Mouse (Mus musculus) adrenal gland, postnatal 10 days (tissue): ENCODE measurements around the gene Zfp366. TPM values are rescaled to one million over a fixed set of nuclear protein-coding genes. Genes with fewer than 3 reads are reported as not detected.
"Not testable (repeated sequence)": the region's sequence is repeated elsewhere in the genome, so short reads cannot be mapped to it uniquely, and the experiment has no call there.

ENCODE experiments used
- DNase-seq: peaks from one replicate; pipeline ENCODE4 v3.0.0; 2021; ENCODE audit warnings: mixed read lengths
- long read RNA-seq, 2 experiments: library from polyadenylated mRNA; stranded (forward); transcript quantifications; one replicate each; pipeline ENCODE4 v2.0.0; 2021
- total RNA-seq, 2 experiments: library from RNA; stranded (reverse); gene quantifications; 2 replicates each; pipeline ENCODE4 v1.2.3; 2021

Gene Zfp366
- 10 to 100 TPM in 1 of 2 experiments, 1 to 10 TPM in 1; 8.3 to 10.8 TPM for total RNA-seq
- long read RNA-seq, experiment 1, partial matches to known transcripts: 0 of 1 reads
- long read RNA-seq, experiment 1, other reads (novel, unspliced or antisense): 1 of 1 reads
- long read RNA-seq, experiment 2, partial matches to known transcripts: 1 of 1 reads
- long read RNA-seq, experiment 2, other reads (novel, unspliced or antisense): 0 of 1 reads

DNA sequence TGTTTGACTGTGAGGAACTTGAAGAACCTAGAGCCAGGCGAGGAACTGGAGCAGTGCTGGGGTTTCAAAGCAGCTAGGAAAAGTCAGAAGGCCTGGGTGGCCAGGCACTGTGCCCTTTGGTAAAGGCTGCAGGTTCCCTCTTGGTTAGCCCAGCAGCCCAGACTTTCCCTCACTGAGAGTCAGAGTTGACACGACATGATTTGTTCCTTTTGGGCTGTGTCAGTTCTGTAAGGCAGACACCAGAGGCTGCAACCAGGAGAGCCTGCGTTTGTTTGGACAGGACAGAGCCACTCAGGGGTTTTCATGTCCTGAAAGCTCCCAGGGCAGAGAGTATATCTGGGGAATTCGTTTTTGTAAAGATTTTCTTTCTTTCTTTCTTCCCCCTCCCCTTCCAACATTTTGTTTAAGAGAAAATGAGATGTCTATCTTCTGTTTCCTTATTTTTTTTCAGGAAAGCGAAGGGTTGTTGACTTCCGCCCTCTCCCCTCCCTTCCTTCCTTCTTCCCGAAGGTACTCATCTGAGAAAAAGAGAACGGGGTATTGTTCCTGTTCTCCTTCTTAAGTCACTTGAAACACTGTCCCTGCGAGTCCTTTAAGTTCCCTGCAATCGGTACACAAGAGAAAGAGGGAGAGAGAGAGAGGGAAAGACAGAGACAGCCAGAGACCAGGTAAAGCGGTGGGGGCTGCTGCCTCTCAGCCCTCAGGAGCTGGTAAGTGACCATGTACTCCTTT is at the start of gene Zfp366:
Gene Zfp366, plus strand, starts transcription at position 669 of the 732 bp plus-strand sequence.
- no peak for DNase-seq

DNA sequence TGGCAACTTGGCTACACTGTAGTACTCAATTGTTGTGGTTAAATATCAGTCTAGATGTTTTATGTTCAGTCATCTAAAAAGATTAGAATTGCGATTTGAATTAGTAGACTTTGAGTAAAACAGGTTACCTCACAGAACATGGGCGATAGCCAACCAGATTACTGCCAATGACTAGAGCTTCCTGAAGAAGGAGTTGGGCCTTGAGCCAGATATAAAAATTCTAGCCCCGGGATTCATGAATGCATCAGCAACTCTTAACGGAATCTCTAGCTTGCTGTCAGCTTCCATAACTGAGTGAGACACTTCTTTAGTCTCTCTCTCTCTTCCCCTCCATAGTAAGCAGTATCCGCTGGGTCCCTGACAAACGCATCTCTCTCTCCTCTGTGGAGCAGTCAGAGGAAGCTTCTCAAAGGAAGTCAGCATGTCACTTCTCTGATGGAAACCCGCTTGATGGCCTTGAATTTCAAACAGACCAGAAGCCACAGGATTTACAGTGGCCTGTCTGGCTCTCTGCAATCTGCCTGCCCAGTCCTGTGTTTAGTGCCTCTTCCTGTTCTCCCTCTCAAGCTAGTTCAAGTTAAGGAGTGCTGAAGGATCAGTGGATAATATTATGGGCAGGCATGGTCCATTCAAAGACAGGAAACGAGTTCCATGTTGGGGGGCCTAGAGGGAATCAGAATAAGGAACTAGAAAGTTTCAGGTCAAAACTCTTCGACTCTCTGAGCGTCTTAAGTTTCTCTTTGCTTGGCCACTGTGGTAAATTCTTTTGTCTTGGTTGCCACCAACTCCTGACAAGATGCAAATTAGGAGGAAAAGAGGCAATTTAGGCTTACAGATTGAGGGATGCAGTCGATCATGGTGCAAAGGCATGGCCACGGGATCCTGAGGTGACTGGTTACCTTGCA is 46.0 kb upstream of the Zfp366 start:
- peak; percentile 19 for DNase-seq

DNA sequence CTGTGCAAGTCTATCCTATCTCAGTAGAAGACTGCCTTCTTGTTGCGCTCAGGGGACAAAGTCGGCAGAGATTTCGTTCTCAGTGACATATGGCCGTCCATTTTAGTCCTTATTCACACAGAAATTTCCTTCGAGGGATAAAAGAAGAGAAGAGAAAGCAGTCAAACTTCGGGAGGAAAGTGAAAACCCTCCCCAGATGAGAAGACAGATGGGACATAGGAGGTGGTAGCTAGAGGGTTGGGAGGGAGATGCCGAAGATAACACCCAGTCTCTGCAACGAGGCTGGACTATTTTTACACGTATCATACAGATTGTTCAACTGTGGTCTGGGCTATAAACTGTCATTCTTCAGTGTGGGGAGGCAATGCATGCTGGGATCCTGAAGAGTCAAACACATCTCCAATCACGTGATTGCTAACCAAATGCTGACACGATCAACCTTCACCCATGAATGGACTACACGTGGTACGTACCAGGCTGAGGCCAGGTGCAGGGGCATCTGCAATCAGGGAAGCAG is 38.2 kb upstream of the Zfp366 start:
- no peak for DNase-seq

DNA sequence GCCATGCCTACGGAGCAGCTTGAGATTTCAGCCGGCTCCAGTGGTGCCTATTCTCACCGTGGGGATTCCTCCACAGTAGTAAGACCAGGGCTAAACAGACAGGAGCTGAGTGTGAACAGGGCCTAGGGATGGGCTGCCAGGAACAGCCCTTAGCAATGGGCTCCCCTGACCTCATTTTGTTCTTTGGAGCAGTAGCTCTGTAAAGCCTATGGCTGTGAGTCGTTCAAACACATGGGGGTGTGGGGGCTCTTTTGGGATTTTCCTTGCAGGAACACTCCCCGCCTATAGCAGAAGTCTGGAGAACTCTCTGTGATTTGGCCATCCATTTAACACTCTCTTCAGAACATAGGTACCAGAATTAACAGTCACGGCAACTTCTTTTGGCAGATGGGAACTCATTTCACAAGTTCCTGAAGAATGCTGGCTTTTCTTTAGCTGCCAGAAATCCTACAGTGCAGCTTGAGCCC is 36.9 kb upstream of the Zfp366 start:
- DNase-seq: no peak

DNA sequence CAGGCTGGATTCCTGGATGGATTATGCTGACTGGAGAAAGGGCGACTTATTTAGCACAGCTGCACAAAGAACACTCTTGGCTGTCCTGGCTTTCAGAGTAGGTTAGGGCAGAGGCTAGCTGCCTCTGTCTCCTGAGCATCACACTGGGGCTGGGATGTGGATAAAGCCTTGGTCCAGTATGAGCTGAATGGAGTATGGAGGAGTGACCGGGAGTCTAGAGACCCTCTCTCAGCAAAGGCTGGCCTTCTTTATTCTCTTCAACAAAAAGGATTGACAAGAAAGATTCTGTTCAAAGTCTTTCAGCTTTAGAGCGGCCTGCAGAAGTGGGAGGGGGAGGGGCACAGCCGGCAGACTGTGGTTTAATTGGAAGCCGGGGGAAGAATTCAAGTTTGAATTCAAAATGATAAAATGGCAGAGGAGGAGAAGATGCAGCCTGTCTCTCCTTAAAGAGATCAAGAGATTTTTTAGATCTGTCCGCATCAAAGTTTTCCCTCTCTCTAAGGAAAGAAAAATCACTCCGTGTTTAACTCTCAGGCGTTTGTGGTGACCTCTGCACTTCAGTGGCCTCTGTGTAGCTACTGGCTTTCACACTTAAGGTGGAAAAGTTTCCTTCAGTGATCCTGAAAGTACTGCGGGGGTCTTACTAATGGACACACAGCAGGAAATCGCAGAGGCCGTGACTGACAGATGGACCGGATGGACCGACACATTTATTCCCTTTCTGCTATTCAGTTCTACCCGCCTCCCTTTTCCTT is 34.9 kb upstream of the Zfp366 start:
- DNase-seq: no peak

DNA sequence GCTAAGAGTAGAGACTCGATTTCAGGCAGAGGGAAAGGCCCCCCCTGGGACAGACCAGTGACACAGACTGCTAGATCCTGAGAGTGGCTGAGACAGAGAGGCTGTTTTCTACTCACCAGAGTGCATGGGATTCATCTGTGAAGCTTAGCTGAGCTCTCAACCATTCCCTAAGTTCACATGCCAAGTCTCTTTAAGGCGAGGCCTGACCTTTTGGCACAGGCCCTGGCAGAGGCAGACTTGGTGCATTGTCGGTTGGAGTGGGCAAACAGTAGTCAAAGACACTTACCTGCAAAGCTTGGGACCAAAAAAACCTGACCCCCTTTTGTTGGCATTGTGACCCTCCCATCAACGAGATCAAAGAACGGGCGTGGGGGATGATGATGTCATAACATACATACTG is 34.0 kb upstream of the Zfp366 start:
- DNase-seq: peak; percentile 3

DNA sequence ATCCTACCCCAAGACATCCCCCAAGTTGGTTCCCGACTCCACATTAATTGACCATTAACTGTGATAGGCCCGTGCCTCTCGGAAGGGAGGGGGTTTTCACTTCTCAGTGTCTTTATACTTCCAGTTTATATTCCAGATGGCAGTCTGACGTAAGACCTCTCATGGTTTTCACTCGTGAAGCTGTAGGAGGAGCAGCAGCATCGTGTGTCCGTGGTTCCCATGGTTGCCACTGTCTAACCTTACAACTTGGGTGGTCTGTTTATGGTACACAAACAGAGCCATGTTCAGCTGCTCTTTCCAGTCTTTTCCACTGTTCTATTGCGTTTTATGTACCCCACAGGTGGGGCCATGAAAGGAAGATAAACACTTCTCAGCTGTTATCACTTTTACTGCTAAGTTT is 33.5 kb upstream of the Zfp366 start:
- no peak for DNase-seq

DNA sequence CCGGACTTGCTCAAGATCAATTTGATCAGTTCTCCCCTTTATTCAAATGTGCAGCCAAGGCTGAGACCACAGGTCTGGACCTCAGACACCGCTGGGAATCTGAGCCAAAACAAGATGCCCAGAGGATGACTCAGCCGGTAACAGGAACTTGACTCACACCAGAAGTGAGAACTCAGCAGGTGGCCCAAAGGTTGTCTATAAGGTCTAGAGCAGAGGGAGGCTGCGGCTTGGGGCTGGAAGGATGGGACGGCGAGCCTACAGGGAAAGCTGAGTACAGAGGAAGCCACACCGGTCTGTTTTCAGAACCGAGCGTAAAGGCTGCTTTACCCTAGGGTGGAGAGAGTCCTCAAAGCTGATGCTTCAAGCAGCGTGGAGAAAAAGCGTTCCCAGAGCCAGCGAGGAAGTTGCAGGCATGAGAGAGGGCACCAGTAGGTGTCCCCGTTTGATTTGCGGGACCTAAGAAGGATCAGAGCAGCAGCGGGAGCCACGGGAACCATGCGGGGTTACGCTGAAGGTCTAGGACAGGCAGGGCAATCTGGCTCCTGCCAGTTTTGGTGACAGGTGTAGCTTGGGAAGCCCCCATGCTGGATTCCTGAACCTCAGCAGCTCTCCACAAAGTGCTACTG is 32.2 kb upstream of the Zfp366 start:
- DNase-seq: peak; percentile 34

DNA sequence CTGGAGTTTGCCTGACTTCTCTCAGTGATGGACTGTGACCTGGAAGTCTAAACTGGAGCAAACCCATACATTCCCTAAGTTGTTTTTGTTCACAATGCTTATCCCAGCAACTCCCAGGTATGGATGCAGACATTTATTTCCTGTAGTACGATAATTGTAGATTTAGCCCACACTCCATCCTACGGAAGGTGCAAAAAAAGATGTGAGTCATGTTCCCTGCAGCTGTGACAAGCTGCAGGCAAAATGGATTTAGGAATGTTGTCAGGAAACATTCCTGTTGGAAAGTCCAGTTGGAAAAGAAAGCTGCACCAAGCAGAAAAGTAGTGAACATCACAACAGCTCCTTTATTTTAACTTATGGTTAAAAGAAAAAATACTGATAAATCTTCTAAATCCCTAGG is 26.9 kb upstream of the Zfp366 start:
- no peak for DNase-seq

DNA sequence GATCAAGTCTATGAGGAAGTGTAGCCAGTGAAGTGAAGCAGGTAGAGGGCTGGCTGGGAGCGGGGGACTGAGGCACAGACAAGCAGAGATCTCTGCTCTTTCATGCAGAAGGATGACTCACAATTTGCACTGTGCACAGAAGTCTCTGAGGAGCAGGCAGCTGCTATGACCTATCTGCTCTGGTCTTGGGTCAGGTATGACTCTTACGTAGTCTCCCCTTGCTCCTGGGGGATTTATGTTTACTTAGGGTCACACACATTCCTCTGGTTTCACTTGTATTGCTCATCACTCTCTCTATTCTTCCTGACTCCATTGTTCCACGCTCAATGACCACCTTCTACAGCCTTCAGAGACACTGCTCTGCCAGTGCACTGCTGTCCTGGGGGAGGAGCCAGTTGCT is 25.9 kb upstream of the Zfp366 start:
- DNase-seq: no peak

DNA sequence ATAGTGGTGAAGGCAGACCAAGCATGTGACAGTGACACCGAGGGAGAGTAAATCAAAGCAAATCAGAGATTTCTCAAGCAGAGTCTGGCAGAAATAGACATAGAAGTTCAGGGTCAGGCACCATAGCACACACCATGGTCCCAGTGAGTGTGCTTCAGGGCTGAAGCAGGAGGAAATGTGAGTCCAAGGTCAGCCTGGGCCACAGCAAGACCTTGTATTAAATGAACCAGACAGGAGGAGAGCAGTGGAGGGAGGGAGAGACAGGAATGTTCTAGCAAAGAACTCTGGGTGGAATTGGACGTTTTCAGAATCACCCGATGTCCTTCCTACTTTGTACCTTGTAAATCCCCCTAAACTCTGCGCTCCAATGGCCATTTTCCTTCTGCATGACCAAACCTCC is 21.6 kb upstream of the Zfp366 start:
- DNase-seq: peak; percentile 68

DNA sequence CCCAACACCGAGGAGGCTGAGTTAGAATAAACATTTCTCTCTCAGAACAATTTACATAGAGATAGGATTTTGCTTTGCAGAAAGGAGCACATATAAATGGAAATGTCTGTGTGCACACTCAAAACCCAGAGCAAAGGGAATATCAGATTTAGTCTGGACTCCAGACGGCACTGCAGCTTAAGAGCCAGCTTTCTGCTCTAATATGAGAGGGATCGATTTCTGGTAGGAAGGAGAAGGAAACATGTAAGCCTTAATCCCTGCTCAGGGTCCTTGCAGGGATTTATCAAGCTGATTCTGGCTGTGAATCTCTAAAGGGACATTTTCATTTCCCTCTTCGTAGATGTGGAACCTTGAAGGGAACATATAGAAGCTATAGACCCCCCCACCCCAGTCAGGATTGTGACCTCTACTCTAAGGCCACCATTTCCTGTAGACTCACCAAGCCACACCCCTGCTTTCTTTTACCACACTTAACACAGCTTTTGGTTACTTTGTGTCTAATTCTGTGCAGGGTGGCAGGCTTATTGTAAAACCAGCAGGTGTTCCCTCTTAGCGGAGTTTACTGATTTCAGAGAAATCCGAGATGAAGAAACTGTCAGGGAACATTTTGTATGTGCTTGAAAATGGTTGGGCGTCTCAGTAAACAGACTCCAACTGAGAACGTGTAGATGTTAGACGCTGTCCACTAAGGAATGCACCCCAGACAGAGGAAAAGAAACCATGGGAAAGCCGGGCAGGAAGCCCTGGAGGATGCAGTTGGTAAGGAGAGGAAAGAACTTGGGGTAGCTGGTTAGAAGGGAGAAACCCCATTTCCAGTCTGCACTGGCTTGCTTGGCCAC is 20.9 kb upstream of the Zfp366 start:
- no peak for DNase-seq

DNA sequence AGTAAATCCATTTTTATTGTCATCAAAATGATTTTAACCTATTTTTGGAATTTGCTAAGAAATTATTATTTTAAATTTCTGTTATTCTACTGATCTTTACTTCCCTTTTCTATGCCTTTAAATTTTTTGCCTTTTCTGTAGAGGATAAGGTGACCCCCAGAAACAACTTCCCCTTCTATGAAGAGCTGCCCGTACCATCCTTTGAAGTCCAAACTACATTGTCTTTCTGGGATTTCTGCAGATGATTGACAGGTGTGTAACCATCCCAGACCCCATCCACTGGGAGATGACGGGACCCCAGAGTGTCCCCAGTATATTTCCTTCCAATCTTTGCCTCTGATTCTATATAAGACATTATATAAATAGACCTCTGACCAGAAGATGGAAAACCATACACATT is 20.3 kb upstream of the Zfp366 start:
- DNase-seq: no peak

DNA sequence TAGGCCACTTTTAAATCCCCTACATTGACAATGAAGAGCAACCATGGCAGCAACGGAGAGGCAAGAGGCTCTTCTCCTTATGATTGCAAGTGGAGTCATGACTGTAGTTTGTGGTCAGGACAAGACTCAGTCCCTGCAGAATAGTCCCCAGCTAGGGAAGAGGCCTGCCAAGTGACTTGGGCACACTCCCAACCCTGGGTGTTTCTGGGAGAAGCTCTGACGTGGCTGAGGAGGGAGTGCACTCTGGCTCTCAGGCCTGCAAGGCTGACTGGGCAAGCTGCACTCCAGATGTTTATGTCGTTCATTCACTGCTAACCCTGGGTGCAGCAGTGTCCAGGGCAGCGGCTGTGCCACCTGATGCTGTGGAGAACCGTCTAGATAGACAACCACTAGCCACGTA is 15.2 kb upstream of the Zfp366 start:
- DNase-seq: peak; percentile 85

DNA sequence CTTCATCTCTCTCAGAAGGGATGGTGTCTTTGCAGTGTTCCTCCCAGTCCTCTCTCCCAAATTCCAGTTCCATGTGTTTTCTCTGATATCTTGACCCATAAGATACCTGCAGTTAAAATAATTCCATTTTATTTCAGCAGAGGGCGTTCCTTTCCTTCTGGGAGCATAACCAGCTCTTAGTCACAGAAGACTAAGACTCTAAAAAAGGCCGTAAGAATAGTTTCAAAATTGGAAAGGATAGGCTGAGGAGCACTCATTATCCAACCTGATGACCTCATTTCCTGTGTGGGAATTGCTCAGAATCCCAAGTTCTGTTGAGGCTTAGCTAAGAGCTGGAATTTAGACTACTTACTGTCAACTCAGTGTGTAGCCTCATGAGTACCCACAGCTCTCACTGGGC is 14.3 kb upstream of the Zfp366 start:
- DNase-seq: no peak

DNA sequence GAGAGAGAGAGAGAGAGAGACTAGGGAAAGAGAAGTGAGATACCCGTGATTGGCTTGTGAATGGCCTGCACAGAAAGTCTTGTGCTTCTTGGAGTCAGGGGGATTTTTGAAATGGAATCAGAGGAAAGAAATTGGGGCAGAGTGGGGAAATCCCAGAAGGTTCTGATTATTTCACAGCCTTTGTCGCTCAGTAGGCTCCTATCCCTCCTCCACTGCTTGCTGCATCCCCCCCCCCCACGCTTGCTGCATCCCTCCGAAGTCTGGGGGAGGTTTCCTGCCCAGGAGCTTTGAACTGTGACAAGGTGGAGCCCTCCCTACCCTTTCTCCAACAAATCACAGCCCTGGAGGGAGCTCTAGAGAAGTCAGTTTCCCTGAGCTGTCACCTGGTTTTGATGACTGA is 10.8 kb upstream of the Zfp366 start:
- no peak for DNase-seq

DNA sequence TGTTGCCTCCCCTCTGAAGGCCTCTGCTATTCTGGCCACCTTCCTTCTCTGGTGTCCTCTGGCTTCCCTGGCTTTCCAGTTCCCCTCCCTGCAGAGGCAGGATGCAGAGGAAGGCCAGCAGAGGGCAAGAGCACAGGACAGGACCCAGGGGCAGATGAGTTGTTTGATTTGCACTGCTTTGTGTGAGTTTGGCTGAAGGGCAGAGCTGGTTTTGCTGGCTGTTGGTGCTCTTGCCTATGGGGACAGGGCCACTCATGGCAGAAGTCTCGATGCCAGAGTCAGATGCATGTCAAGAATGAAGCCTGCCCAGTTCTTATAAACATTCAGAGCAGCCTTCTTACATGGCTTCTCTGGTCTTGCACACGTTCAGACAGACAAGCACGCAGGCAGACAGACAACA is 1.8 kb upstream of the Zfp366 start:
- not testable (repeated sequence) for DNase-seq

DNA sequence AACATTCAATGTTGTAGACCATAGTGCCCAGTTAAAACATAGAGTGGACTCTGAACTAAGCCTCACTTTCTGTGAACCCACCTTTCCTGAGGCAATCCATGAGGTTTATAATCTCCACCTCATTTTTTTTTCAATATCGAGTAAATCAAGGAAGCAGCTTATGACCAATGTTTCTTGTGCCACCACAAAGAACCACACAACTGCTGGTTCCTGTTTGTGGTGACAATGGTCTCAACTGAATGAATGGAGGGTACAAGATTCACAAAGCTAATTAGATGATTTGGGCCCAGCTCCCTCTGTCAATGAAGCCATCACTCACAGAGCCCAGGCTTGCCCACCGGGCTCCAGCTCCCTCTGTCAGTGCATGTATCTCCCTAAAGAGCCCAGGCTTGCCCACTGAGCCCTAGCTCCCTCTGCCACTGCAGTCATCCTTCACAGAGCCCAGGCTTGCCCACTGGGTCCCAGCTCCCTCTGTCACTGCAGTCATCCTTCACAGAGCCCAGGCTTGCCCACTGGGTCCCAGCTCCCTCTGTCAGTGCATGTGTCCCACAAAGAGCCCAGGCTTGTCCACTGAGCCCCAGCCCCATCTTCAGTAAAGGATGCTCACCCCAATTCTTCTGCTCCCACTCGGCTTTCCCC is 1.2 kb upstream of the Zfp366 start:
- DNase-seq: no peak

DNA sequence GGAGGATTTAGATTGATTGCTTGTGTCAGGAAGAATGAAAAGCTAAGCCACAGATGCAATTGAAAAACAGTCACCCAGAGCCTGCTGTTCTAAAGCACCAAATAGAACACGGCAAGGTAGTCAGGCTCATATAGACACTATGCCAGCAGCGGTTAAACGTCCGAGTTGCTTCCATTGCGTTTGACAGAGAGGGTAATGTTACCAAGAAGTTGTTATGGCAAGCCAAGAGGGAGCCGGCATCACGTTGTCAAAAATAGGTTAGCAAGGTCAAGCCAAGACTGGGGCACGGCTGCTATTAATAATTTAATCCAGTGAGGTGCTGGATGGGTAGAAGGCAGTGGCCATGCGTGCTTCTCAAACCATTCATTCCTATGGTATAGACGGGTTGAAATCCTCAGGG is 950 bp downstream of the Zfp366 start:
- no peak for DNase-seq
